Mouse (Mus musculus): ENCODE results near the gene Pnmal2. TPM values are rescaled to one million over a fixed set of nuclear protein-coding genes. Genes with fewer than 3 reads are reported as not detected.

The Pnmal2 gene
- total RNA-seq, 2 experiments from 2014 or later: 0.74 to 0.86 TPM

- intact Hi-C loops (cut with DNase I): no loop called here
- no peak overlapping the region for H3K4me3 ChIP-seq
- no peak for DNase-seq
- no peak for TF ChIP-seq CTCF (IDR thresholded peaks at IDR 0.05)
- H3K27ac ChIP-seq: no peak overlapping the region
Measured at GRCm38 (mm10) chr7:16978173-16978572, 33.7 kb downstream of the Pnmal2 start.

DNA sequence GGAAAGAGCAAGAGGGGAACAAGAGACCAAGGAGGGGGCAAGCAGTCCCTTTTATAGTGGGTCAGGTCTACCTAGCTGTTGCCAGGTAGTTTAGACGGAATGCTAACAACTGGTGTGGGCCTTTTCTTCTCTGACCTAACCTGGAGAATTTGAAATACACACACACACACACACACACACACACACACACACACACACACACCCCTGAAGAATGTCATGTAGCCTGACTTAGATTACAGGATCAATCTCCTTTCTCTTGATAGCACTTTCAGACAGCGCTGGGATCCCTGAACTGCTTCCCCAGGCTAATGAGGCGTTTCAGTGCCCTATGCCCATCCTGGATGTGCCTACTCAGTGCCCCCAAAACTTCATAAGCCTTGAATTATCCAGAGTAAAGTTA, 34.1 kb downstream of the Pnmal2 start:
- no peak overlapping the region for H3K27ac ChIP-seq
- H3K4me3 ChIP-seq: no peak overlapping the region
- intact Hi-C loops (cut with DNase I): no loop called here
- TF ChIP-seq CTCF (IDR thresholded peaks at IDR 0.05): no peak
- DNase-seq: no peak

- H3K4me3 ChIP-seq: peak overlapping the region; percentile 66
- H3K27ac ChIP-seq: peak overlapping the region; percentile 79
- DNase-seq: peak; percentile 58
- no peak for TF ChIP-seq CTCF (IDR thresholded peaks at IDR 0.05)
- intact Hi-C loops (cut with DNase I): no loop called here
Measured at GRCm38 (mm10) chr7:16980348-16980747, 35.9 kb downstream of the Pnmal2 start.

DNA sequence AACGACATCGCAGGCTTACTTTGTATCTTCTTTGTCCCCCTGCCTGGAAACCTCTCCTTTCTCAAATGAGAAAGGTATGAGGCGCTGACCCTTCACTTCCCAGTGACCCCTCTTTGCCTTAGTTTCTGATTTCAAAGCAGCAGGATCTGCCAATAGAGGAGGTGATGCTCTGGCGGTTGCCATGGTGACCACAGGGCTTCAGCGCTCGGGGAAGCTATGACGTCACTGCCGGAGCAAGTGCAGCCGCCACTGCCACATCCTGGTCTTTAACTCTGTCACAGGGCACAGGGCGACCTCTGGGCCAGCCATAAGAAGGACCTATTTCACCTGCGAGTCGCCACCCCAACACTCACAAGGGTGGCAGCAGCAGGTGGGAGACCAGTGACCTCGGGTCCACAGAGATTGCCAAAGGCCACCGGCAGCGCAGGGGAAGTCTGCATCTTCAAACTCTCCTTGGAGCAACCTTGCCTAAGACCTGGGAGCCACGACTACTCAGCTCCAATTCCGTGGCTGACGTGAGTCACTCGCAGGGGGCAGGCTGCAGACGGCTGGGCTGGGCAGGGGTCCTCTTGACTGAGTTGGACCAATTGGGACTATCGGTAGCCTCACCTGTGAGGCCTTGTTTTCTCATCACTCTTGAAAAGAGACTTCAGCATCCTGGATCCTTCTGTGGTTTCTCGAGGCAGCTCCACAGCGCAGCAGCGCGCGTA, 38.5 kb downstream of the Pnmal2 start, which contains the start of gene Gm42372:
Gm42372 (plus strand) TSS at position 228 of the 710 bp plus-strand sequence.
- H3K4me3 ChIP-seq: no peak within 1 kb of the TSS
- no peak within 1 kb of the TSS for H3K27ac ChIP-seq
- intact Hi-C loops (cut with DNase I): no loop called here
- no peak for TF ChIP-seq CTCF (IDR thresholded peaks at IDR 0.05)
- no peak for DNase-seq

- Histone ChIP-seq H3K27ac (no peak overlapping the region), H3K4me3 (no peak overlapping the region)
- DNase-seq: no peak
- TF ChIP-seq CTCF (IDR thresholded peaks at IDR 0.05): no peak
- intact Hi-C loops (cut with DNase I): no loop called here
Measured at GRCm38 (mm10) chr7:16987541-16988149, 43.2 kb downstream of the Pnmal2 start.

DNA sequence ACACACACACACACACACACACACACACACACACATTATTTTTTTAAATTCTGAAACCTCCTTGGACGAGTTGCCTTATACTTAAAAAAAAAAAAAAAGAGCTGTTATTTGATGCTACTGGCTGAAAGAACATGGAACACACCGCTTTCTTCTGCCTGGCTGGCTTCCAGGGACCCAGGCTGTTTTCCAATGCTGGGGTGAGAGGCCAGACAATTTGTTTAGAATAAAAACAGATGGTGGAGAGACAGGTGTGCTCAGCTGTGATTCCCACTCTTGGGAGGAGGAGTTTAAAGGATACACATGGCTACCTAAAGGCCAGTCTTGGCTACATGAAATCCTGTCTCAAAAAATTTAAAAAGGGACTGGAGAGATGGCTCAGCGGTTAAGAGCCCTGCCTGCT, 43.9 kb downstream of the Pnmal2 start:
- Histone ChIP-seq H3K27ac (no peak overlapping the region), H3K4me3 (no peak overlapping the region)
- DNase-seq: peak; percentile 64
- TF ChIP-seq CTCF (IDR thresholded peaks at IDR 0.05): no peak
- intact Hi-C loops (cut with DNase I): no loop called here

DNA sequence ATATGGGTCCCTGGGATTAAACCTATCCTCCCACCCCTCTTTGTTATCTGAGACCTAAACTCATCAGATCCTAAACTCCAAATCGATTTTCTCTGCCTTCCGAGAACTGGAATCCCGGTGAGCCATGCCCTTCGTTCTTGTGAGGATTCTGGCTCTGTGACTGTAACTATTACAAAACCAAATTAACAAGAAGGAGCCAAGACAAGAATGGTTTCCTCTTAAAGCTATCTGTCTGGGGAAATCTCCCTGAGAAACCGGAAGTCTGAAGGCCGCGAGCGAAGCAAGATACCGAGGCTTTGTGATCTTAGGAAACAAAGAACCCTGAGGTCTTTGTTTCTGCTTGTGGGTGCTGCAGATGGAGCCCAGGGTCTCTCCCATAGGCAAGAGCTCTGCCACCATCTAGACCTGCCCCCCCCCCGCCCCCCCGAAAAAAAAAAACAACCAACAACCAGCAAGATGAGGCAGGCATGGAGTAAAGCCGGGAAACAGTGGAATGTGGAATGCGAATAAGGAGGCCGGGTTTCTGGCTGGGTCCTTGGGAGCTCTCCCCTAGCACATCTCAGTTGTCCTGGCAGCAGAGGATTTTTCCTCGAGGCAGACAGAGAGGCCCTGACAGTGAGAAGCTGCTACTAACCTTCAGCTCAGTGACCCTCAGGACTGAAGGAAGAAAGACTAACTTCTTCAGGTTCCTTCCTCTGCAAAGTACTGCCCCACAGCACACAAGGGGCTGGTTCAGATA, 45.7 kb downstream of the Pnmal2 start:
- TF ChIP-seq CTCF (IDR thresholded peaks at IDR 0.05): no peak
- peak overlapping the region; percentile 5; the same call in 1 of the 2 replicates for H3K4me3 ChIP-seq
- intact Hi-C loops (cut with DNase I): no loop called here
- no peak for DNase-seq
- H3K27ac ChIP-seq: peak overlapping the region; percentile 66

DNA sequence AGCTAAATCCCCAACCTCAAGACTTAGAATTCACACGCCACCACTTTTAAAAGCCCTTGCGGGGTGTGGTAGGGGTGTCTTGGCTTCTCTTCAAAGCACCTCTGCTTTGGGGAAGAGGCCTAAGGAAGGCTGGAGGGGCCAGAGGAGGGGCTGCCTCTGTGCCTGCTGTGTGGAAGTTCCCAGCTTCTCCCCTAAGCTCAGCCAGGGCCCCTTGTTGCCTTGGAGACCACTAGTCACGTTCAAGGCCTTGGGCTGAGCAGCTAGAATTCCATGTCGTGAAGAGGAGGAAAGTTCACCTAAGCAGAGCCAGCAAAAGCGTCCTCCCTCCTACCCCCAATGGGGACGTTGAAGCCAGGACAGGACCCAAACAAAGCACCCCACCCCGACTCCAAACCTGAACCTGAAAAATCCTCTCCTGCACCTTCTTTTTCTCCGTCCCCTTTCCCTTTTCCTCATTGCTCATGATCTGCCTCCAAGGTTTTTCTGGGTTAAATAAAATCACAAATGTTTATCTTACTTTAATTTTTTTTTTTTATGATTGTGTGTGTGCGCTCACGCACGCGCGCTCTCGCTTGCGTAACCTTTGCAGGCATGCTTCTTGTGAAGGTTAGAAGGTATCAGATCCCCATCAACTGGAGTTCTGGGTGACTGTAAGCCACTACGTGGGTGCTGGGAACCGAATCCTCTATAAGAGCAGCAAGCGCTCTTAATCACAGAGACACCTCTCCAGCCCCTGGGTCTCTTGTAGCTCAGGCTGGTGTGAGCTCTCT, 47.4 kb downstream of the Pnmal2 start:
- TF ChIP-seq CTCF (IDR thresholded peaks at IDR 0.05): no peak
- intact Hi-C loops (cut with DNase I): no loop called here
- DNase-seq: no peak
- no peak overlapping the region for H3K27ac ChIP-seq
- H3K4me3 ChIP-seq: no peak overlapping the region

DNA sequence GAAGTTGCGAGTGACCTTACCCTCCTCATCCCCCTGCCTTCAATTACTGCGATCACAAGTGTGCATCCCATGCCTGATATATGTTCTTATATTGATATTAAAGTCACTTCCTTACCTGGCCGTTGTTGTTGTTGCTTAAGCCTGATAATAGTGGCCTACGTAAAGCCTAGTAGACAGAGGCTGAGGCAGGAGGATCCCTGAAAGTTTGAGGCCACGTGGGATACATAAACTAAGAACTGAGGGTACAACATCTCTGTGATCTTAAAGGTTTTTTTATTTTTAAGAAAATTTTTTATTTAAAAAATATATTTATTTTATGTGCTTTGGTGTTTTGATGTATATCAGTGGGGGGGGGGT, 47.9 kb downstream of the Pnmal2 start, which contains the start of gene Ccdc8:
Ccdc8 (plus strand) TSS at position 258 of the 357 bp plus-strand sequence.
- 0 out of 2 replicates have a peak within 1 kb of the TSS, but pooled peaks have one; percentile 81 for H3K27ac ChIP-seq
- intact Hi-C loops (cut with DNase I): no loop called here
- H3K4me3 ChIP-seq: peak within 1 kb of the TSS; percentile 75
- no peak for DNase-seq
- no peak for TF ChIP-seq CTCF (IDR thresholded peaks at IDR 0.05)

GRCm38 (mm10) chr7:16993651-16994399, 49.3 kb downstream of the Pnmal2 start:
- Histone ChIP-seq H3K4me3 (peak overlapping the region; percentile 75), H3K27ac (peak overlapping the region; percentile 81)
- peak; percentile 87 for DNase-seq
- TF ChIP-seq CTCF (IDR thresholded peaks at IDR 0.05): no peak
- intact Hi-C loops (cut with DNase I): no loop called here

DNA sequence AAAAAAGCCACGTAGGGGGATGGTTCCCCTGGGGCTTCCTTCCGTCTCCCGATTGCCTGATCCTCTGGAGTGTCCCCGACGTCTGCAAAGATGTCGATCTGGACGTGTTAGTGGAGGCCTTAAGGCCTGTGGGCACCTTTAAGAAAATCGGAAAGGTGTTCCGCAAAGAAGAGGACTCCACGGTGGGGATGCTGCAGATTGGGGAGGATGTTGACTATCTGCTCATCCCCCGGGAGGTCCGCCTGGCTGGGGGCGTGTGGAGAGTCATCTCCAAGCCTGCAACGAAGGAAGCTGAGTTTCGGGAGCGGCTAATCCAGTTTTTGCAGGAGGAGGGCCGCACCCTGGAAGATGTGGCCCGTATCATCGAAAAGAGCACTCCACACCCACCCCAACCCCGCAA, 49.9 kb downstream of the Pnmal2 start:
- no peak for TF ChIP-seq CTCF (IDR thresholded peaks at IDR 0.05)
- Histone ChIP-seq H3K27ac (peak overlapping the region; percentile 81), H3K4me3 (peak overlapping the region; percentile 75)
- no peak for DNase-seq
- intact Hi-C loops (cut with DNase I): no loop called here

GRCm38 (mm10) chr7:16995345-16995744, 50.9 kb downstream of the Pnmal2 start:
- Histone ChIP-seq H3K4me3 (peak overlapping the region; percentile 75), H3K27ac (peak overlapping the region; percentile 38; the same call in 1 of the 2 replicates)
- no peak for DNase-seq
- no peak for TF ChIP-seq CTCF (IDR thresholded peaks at IDR 0.05)
- intact Hi-C loops (cut with DNase I): no loop called here

Other genes starting within 250 kb of the Pnmal2 start
- gene Ceacam9, start 222.8 kb upstream of the Pnmal2 start, total RNA-seq (2021): not detected
- gene Ap2s1, start 206.3 kb upstream of the Pnmal2 start, total RNA-seq (2021): 10 to 100 TPM; 49.6 to 56.4 TPM
- 10 to 100 TPM; 11.0 to 14.6 TPM for gene Slc1a5, start 163.3 kb upstream of the Pnmal2 start, total RNA-seq (2021)
- 10 to 100 TPM; 16.2 to 16.6 TPM for gene Strn4, start 128.8 kb upstream of the Pnmal2 start, total RNA-seq (2021)
- 10 to 100 TPM; 51.2 to 58.3 TPM for gene Fkrp, start 128.0 kb upstream of the Pnmal2 start, total RNA-seq (2021)
- gene Prkd2, start 101.8 kb upstream of the Pnmal2 start, total RNA-seq (2021): 1 to 10 TPM; 3.9 to 8.2 TPM
- gene Dact3, start 69.4 kb upstream of the Pnmal2 start, total RNA-seq (2021): 1 to 10 TPM in 1 of 2 experiments, under 1 TPM in 1; 0.99 to 1.7 TPM
- not detected for gene Gng8, start 52.9 kb upstream of the Pnmal2 start, total RNA-seq (2021)
- under 1 TPM; 0.67 to 0.79 TPM for gene Ptgir, start 38.2 kb upstream of the Pnmal2 start, total RNA-seq (2021)
- gene Calm3, start 20.6 kb upstream of the Pnmal2 start, total RNA-seq (2021): 100 to 1,000 TPM; 290 to 400 TPM
- not detected for gene Pnmal1, start 15.0 kb downstream of the Pnmal2 start, total RNA-seq (2021)
- not detected for gene Gm42372, start 38.4 kb downstream of the Pnmal2 start, total RNA-seq (2021)
- gene Ccdc8, start 48.0 kb downstream of the Pnmal2 start, total RNA-seq (2021): 1 to 10 TPM in 1 of 2 experiments, under 1 TPM in 1; 0.74 to 1.5 TPM
- 10 to 100 TPM; 64.8 to 65.8 TPM for gene Ppp5c, start 83.2 kb downstream of the Pnmal2 start, total RNA-seq (2021)
- 1 to 10 TPM in 1 of 2 experiments, under 1 TPM in 1; 0.84 to 1.6 TPM for gene Hif3a, start 117.7 kb downstream of the Pnmal2 start, total RNA-seq (2021)
- under 1 TPM; 0.08 to 0.14 TPM for gene Psg16, start 129.4 kb downstream of the Pnmal2 start, total RNA-seq (2021)
- not detected for gene Ceacam3, start 205.6 kb downstream of the Pnmal2 start, total RNA-seq (2021)